Mouse (Mus musculus): Measurements from ENCODE around the gene Fosl2. TPM values are rescaled to one million over a fixed set of nuclear protein-coding genes. Genes with fewer than 3 reads are reported as not detected.

The Fosl2 gene
- polyA plus RNA-seq (2012; rRNA removed) (11.6 and 13.6 TPM in 2 replicates), polyA plus RNA-seq (2014; fragmentation: Nextera tagmentation; extraction: Ambion mirVana) (7.1 and 8.8 TPM in 2 replicates)

GRCm38 (mm10) chr5:32135336-32136206 lies at the start of gene Fosl2:
TSS of gene Fosl2 (plus strand) at chr5:32135801.
- peak within 1 kb of the TSS; percentile 63 for H3K4me3 ChIP-seq (replicated peaks; ENCODE audit: low read length)
- TF ChIP-seq POLR2A (IDR thresholded peaks at IDR 0.05; ENCODE audit: borderline replicate concordance, extremely low read depth, insufficient read depth, insufficient read length), result peak; percentile 65; the same call in 1 of the 2 replicates
- peak within 1 kb of the TSS; percentile 82 for H3K4me2 ChIP-seq (replicated peaks; ENCODE audit: low read depth, low read length, severe bottlenecking)
- WGBS, result under 1% methylated on average over 62 of the region's 85 CpGs
- peak within 1 kb of the TSS; percentile 67 for H3K9ac ChIP-seq (ENCODE audit: low read depth, low read length, severe bottlenecking)
- peak within 1 kb of the TSS; percentile 95 for H3K27ac ChIP-seq (replicated peaks; ENCODE audit: low read depth, low read length)
- no peaks in the 10 kb centered on the region for H3K27me3 ChIP-seq (ENCODE audit: control insufficient read depth, insufficient read depth, low read length)
- peak; percentile 87 for ATAC-seq (ENCODE audit: low FRiP score, low read depth)
- H3K36me3 ChIP-seq (ENCODE audit: control insufficient read depth, insufficient read depth, low read length), result no peaks in the 10 kb centered on the region
- peak; percentile 95 for DNase-seq (ENCODE audit: low spot score)
- H3K4me1 ChIP-seq (ENCODE audit: control insufficient read depth, insufficient read depth, low read length), result peaks cover 18% of the 10 kb centered on the region
- no peaks in the 10 kb centered on the region for H3K9me3 ChIP-seq (ENCODE audit: control insufficient read depth, low read length)

- H3K4me1 ChIP-seq (ENCODE audit: control insufficient read depth, insufficient read depth, low read length), result peaks cover 19% of the 10 kb centered on the region
- TF ChIP-seq POLR2A (IDR thresholded peaks at IDR 0.05; ENCODE audit: borderline replicate concordance, extremely low read depth, insufficient read depth, insufficient read length), result no peak
- WGBS, result 87% methylated on average over 2 of the region's 2 CpGs
- no peaks in the 10 kb centered on the region for H3K27me3 ChIP-seq (ENCODE audit: control insufficient read depth, insufficient read depth, low read length)
- no peaks in the 10 kb centered on the region for H3K36me3 ChIP-seq (ENCODE audit: control insufficient read depth, insufficient read depth, low read length)
- ATAC-seq (ENCODE audit: low FRiP score, low read depth) (no peak), DNase-seq (ENCODE audit: low spot score) (no peak)
- H3K27ac ChIP-seq (replicated peaks; ENCODE audit: low read depth, low read length), result no peak overlapping the region
- no peak overlapping the region for H3K4me2 ChIP-seq (replicated peaks; ENCODE audit: low read depth, low read length, severe bottlenecking)
- H3K9me3 ChIP-seq (ENCODE audit: control insufficient read depth, low read length), result no peaks in the 10 kb centered on the region
- H3K4me3 ChIP-seq (replicated peaks; ENCODE audit: low read length), result no peak overlapping the region
- no peak overlapping the region for H3K9ac ChIP-seq (ENCODE audit: low read depth, low read length, severe bottlenecking)
These were observed 49.6 kb upstream of the Fosl2 start for GRCm38 (mm10) chr5:32085971-32086370.

GRCm38 (mm10) chr5:32086526-32087090 lies 49.0 kb upstream of the Fosl2 start:
- DNase-seq (ENCODE audit: low spot score) (no peak), ATAC-seq (ENCODE audit: low FRiP score, low read depth) (no peak)
- TF ChIP-seq POLR2A (IDR thresholded peaks at IDR 0.05; ENCODE audit: borderline replicate concordance, extremely low read depth, insufficient read depth, insufficient read length), result no peak
- H3K4me2 ChIP-seq (replicated peaks; ENCODE audit: low read depth, low read length, severe bottlenecking), result no peak overlapping the region
- 85% methylated on average over 6 of the region's 6 CpGs for WGBS
- peaks cover 12% of the 10 kb centered on the region for H3K4me1 ChIP-seq (ENCODE audit: control insufficient read depth, insufficient read depth, low read length)
- H3K36me3 ChIP-seq (ENCODE audit: control insufficient read depth, insufficient read depth, low read length), result no peaks in the 10 kb centered on the region
- no peak overlapping the region for H3K9ac ChIP-seq (ENCODE audit: low read depth, low read length, severe bottlenecking)
- no peaks in the 10 kb centered on the region for H3K27me3 ChIP-seq (ENCODE audit: control insufficient read depth, insufficient read depth, low read length)
- H3K9me3 ChIP-seq (ENCODE audit: control insufficient read depth, low read length), result no peaks in the 10 kb centered on the region
- no peak overlapping the region for H3K27ac ChIP-seq (replicated peaks; ENCODE audit: low read depth, low read length)
- no peak overlapping the region for H3K4me3 ChIP-seq (replicated peaks; ENCODE audit: low read length)

- Histone ChIP-seq H3K4me2 (replicated peaks; ENCODE audit: low read depth, low read length, severe bottlenecking) (no peak overlapping the region), H3K4me3 (replicated peaks; ENCODE audit: low read length) (no peak overlapping the region), H3K36me3 (ENCODE audit: control insufficient read depth, insufficient read depth, low read length) (no peaks in the 10 kb centered on the region), H3K9me3 (ENCODE audit: control insufficient read depth, low read length) (no peaks in the 10 kb centered on the region), H3K9ac (ENCODE audit: low read depth, low read length, severe bottlenecking) (no peak overlapping the region), H3K27me3 (ENCODE audit: control insufficient read depth, insufficient read depth, low read length) (no peaks in the 10 kb centered on the region), H3K4me1 (ENCODE audit: control insufficient read depth, insufficient read depth, low read length) (peaks cover 8% of the 10 kb centered on the region), H3K27ac (replicated peaks; ENCODE audit: low read depth, low read length) (no peak overlapping the region)
- 41% methylated on average over 5 of the region's 5 CpGs for WGBS
- DNase-seq (ENCODE audit: low spot score), result no peak
- ATAC-seq (ENCODE audit: low FRiP score, low read depth), result no peak
- TF ChIP-seq POLR2A (IDR thresholded peaks at IDR 0.05; ENCODE audit: borderline replicate concordance, extremely low read depth, insufficient read depth, insufficient read length), result no peak
These were observed 46.1 kb upstream of the Fosl2 start for GRCm38 (mm10) chr5:32089481-32089880.

- no peak for DNase-seq (ENCODE audit: low spot score)
- Histone ChIP-seq H3K36me3 (ENCODE audit: control insufficient read depth, insufficient read depth, low read length) (no peaks in the 10 kb centered on the region), H3K9ac (ENCODE audit: low read depth, low read length, severe bottlenecking) (no peak overlapping the region), H3K27me3 (ENCODE audit: control insufficient read depth, insufficient read depth, low read length) (no peaks in the 10 kb centered on the region), H3K9me3 (ENCODE audit: control insufficient read depth, low read length) (no peaks in the 10 kb centered on the region), H3K27ac (replicated peaks; ENCODE audit: low read depth, low read length) (no peak overlapping the region), H3K4me3 (replicated peaks; ENCODE audit: low read length) (no peak overlapping the region), H3K4me2 (replicated peaks; ENCODE audit: low read depth, low read length, severe bottlenecking) (no peak overlapping the region), H3K4me1 (ENCODE audit: control insufficient read depth, insufficient read depth, low read length) (no peaks in the 10 kb centered on the region)
- TF ChIP-seq POLR2A (IDR thresholded peaks at IDR 0.05; ENCODE audit: borderline replicate concordance, extremely low read depth, insufficient read depth, insufficient read length), result no peak
- ATAC-seq (ENCODE audit: low FRiP score, low read depth), result no peak
These were observed 43.3 kb upstream of the Fosl2 start for GRCm38 (mm10) chr5:32092281-32092680.
